Mouse (Mus musculus) embryonic stem cell, embryonic (primary cell): ENCODE measurements around the gene Arhgef3.

Source experiments
- CTCF ChIA-PET, 4 experiments: fragments of 300-600 bp in 2 of 4; fragments of 350-600 bp in 2 of 4; sonication (Branson Sonifier 250); formaldehyde crosslinking; loops; one replicate each; lab custom pipeline; 2022; ENCODE audit warnings: inconsistent platforms in 2 of 4; lab: Charles Lee
- POLR2A ChIA-PET, 4 experiments: fragments of 300-600 bp in 2 of 4; fragments of 350-600 bp in 2 of 4; sonication (Branson Sonifier 250); formaldehyde crosslinking; loops; one replicate each; lab custom pipeline; 2022; ENCODE audit warnings: antibody characterized with exemption in 4 of 4, inconsistent platforms in 1 of 4; lab: Charles Lee

Gene Arhgef3

GRCm38 (mm10) chr14:27411492-27411891 is 296.8 kb downstream of the Arhgef3 start:
- POLR2A ChIA-PET: interaction anchor here (0.6 to 4.7 kb wide), 6 partner anchors 16 to 75 kb away, joined by 4 to 20 read pairs (median 6); partner anchors contain the start of gene Fam208a (in 2 of the 4)
- CTCF ChIA-PET: interaction anchor here in 2 of 4 experiments (0.6 to 0.7 kb wide), 2 partner anchors 75 to 149 kb away, joined by 3 to 6 read pairs; no protein-coding TSS in a partner anchor

- ChIA-PET CTCF (interaction anchor here in 1 of 4 experiments (0.6 kb wide), 1 partner anchor 221 kb away, joined by 3 read pairs; no protein-coding TSS in a partner anchor), POLR2A (interaction anchor here in 1 of 4 experiments (4.7 kb wide), 1 partner anchor 16 kb away, joined by 20 read pairs; the partner anchor contains the start of gene Fam208a)
These were observed 298.0 kb downstream of the Arhgef3 start for GRCm38 (mm10) chr14:27412699-27413098.

GRCm38 (mm10) chr14:27413961-27414360 is 299.3 kb downstream of the Arhgef3 start:
- POLR2A ChIA-PET: interaction anchor here (0.8 to 1.9 kb wide), 11 partner anchors 10 to 221 kb away, joined by 3 to 12 read pairs (median 5); partner anchors contain the start of gene Fam208a (in 4 of the 4)

GRCm38 (mm10) chr14:27420816-27421215 is 306.1 kb downstream of the Arhgef3 start:
- ChIA-PET POLR2A (interaction anchor here in 3 of 4 experiments (0.6 to 6.8 kb wide), 9 partner anchors 7 to 75 kb away, joined by 3 to 62 read pairs (median 5); partner anchors contain the start of gene Fam208a (in 2 of the 3)), CTCF (no interaction called here)

More at GRCm38 (mm10) chr14:27413961-27414360, 299.3 kb downstream of the Arhgef3 start:
- CTCF ChIA-PET: interaction anchor here (0.5 to 1.7 kb wide), 14 partner anchors 13 to 383 kb away, joined by 3 to 9 read pairs (median 3); no protein-coding TSS in a partner anchor

GRCm38 (mm10) chr14:27422301-27422700 is 307.6 kb downstream of the Arhgef3 start:
- ChIA-PET CTCF (interaction anchor here in 2 of 4 experiments (0.7 to 1.4 kb wide), 2 partner anchors 38 to 84 kb away, joined by 3 to 5 read pairs; no protein-coding TSS in a partner anchor), POLR2A (interaction anchor here in 2 of 4 experiments (0.9 to 6.8 kb wide), 8 partner anchors 6 to 196 kb away, joined by 3 to 62 read pairs (median 5); partner anchors contain the start of gene Fam208a (in 1 of the 2))

GRCm38 (mm10) chr14:27428573-27428972 is 313.9 kb downstream of the Arhgef3 start, which contains the start of gene Fam208a:
Gene Fam208a, plus strand, starts transcription at chr14:27428834.
- ChIA-PET CTCF (interaction anchor here in 3 of 4 experiments (0.5 to 1.7 kb wide), 5 partner anchors 12 to 399 kb away, joined by 3 to 5 read pairs (median 3); no protein-coding TSS in a partner anchor), POLR2A (interaction anchor here (0.6 to 15.7 kb wide), 144 partner anchors 8 to 894 kb away, joined by 3 to 329 read pairs (median 4); partner anchors contain the start of genes Ccdc66 (in 3 of the 4), Il17rd (in 2 of the 4), Arhgef3 (in 1 of the 4) and Erc2 (in 1 of the 4))

GRCm38 (mm10) chr14:27428973-27429711 is 314.4 kb downstream of the Arhgef3 start:
- POLR2A ChIA-PET: interaction anchor here (0.6 to 15.7 kb wide), 160 partner anchors 8 to 894 kb away, joined by 3 to 329 read pairs (median 4); partner anchors contain the start of genes Ccdc66 (in 3 of the 4), Il17rd (in 2 of the 4), Arhgef3 (in 1 of the 4) and Erc2 (in 1 of the 4)
- CTCF ChIA-PET: interaction anchor here in 2 of 4 experiments (0.5 to 1.7 kb wide), 6 partner anchors 12 to 399 kb away, joined by 3 to 5 read pairs (median 4); no protein-coding TSS in a partner anchor

- ChIA-PET CTCF (no interaction called here), POLR2A (interaction anchor here (0.6 to 15.7 kb wide), 42 partner anchors 7 to 712 kb away, joined by 3 to 329 read pairs (median 8); partner anchors contain the start of genes Ccdc66 (in 1 of the 4) and Il17rd (in 1 of the 4))
These were observed 315.6 kb downstream of the Arhgef3 start for GRCm38 (mm10) chr14:27430280-27430679.

- CTCF ChIA-PET: no interaction called here
- POLR2A ChIA-PET: interaction anchor here in 3 of 4 experiments (0.7 to 15.7 kb wide), 6 partner anchors 12 to 151 kb away, joined by 3 to 329 read pairs (median 3); no protein-coding TSS in a partner anchor
These were observed 317.4 kb downstream of the Arhgef3 start for GRCm38 (mm10) chr14:27432064-27432463.

- ChIA-PET CTCF (no interaction called here), POLR2A (interaction anchor here in 3 of 4 experiments (0.8 to 18.4 kb wide), 20 partner anchors 3 to 241 kb away, joined by 3 to 329 read pairs (median 5); partner anchors contain the start of genes Fam208a (in 2 of the 3) and Ccdc66 (in 1 of the 3))
These were observed 321.4 kb downstream of the Arhgef3 start for GRCm38 (mm10) chr14:27436116-27436515.

GRCm38 (mm10) chr14:27436826-27437225 is 322.1 kb downstream of the Arhgef3 start:
- ChIA-PET POLR2A (interaction anchor here (0.6 to 18.4 kb wide), 28 partner anchors 3 to 297 kb away, joined by 3 to 329 read pairs (median 4); partner anchors contain the start of gene Fam208a (in 4 of the 4)), CTCF (no interaction called here)

GRCm38 (mm10) chr14:27440921-27441320 is 326.2 kb downstream of the Arhgef3 start:
- CTCF ChIA-PET: interaction anchor here in 2 of 4 experiments (0.6 to 1.2 kb wide), 6 partner anchors 12 to 432 kb away, joined by 3 to 7 read pairs (median 5); partner anchors contain the start of gene Fam208a (in 1 of the 2)
- POLR2A ChIA-PET: interaction anchor here in 3 of 4 experiments (0.6 to 18.4 kb wide), 11 partner anchors 4 to 326 kb away, joined by 3 to 329 read pairs (median 3); partner anchors contain the start of gene Fam208a (in 2 of the 3)

- POLR2A ChIA-PET: interaction anchor here in 3 of 4 experiments (0.6 to 18.4 kb wide), 9 partner anchors 11 to 58 kb away, joined by 3 to 329 read pairs (median 5); partner anchors contain the start of gene Fam208a (in 3 of the 3)
- CTCF ChIA-PET: interaction anchor here in 1 of 4 experiments (0.7 kb wide), 1 partner anchor 251 kb away, joined by 4 read pairs; no protein-coding TSS in a partner anchor
These were observed 330.2 kb downstream of the Arhgef3 start for GRCm38 (mm10) chr14:27444851-27445281.

GRCm38 (mm10) chr14:27446963-27447362 is 332.3 kb downstream of the Arhgef3 start:
- POLR2A ChIA-PET: interaction anchor here in 3 of 4 experiments (0.6 to 18.4 kb wide), 10 partner anchors 11 to 206 kb away, joined by 3 to 329 read pairs (median 8); partner anchors contain the start of gene Fam208a (in 2 of the 3)
- CTCF ChIA-PET: no interaction called here
